Mouse (Mus musculus) heart, adult 10 weeks (tissue): ENCODE data around the gene Gm5152. TPM values are rescaled to one million over a fixed set of nuclear protein-coding genes. Genes with fewer than 3 reads are reported as not detected.

ENCODE experiments used
- polyA plus RNA-seq: library from polyadenylated mRNA; stranded (reverse); fragments of 350-450 nt; fragmentation: Illumina TruSeq; extraction: RNeasy Lipid Tissue Mini Kit (QIAGEN cat#74804); gene quantifications from one replicate; pipeline ENCODE4 v1.2.3, GENCODE M21; 2014; ENCODE audit warnings: low read depth, low replicate concordance

The Gm5152 gene
- polyA plus RNA-seq, result not detected

DNA sequence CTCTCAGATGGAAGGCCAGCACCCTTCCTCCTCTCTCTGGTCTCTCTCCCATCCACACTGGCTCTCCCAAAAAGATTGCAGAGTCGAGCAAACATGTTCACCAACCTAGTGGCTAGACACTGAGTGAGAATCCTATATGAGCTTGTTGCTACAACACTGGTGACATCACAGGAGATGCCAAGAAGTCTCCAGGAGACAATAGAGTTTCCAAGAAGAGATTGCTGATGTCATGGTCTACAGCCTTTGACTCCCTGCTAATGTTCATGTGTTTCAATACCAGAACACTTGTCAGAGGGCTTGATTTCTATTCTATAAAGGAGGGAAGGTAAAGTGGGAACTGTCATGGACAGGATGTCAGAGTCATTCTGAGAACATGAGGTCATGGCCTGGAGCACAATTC lies at the start of gene Gm5152:
Gene Gm5152, minus strand, starts transcription at position 101 of the 400 bp plus-strand sequence.

